Mouse (Mus musculus) testis, postnatal 14 days (tissue): ENCODE results near the gene Card19.

Source experiments
- DNase-seq: peaks from one replicate; pipeline ENCODE4 v3.0.0; 2021; ENCODE audit warnings: low spot score

Gene Card19

GRCm38 (mm10) chr13:49171729-49172128 is 44.1 kb downstream of the Card19 start:
- DNase-seq: no peak

- no peak for DNase-seq
Measured at GRCm38 (mm10) chr13:49170623-49171022, 45.2 kb downstream of the Card19 start.

- DNase-seq: peak; percentile 83
Measured at GRCm38 (mm10) chr13:49169448-49170207, 46.2 kb downstream of the Card19 start.

- no peak for DNase-seq
Measured at GRCm38 (mm10) chr13:49167081-49167480, 48.8 kb downstream of the Card19 start.

GRCm38 (mm10) chr13:49163645-49164044 is 52.2 kb downstream of the Card19 start:
- no peak for DNase-seq

GRCm38 (mm10) chr13:49162722-49163121 is 53.1 kb downstream of the Card19 start:
- no peak for DNase-seq

GRCm38 (mm10) chr13:49161236-49161635 is 54.6 kb downstream of the Card19 start:
- DNase-seq: no peak

GRCm38 (mm10) chr13:49158040-49158713 is 57.7 kb downstream of the Card19 start:
- DNase-seq: no peak

- DNase-seq: no peak
Measured at GRCm38 (mm10) chr13:49156645-49157044, 59.2 kb downstream of the Card19 start.

GRCm38 (mm10) chr13:49154621-49155020 is 61.2 kb downstream of the Card19 start:
- DNase-seq: no peak

GRCm38 (mm10) chr13:49154028-49154427 is 61.8 kb downstream of the Card19 start:
- no peak for DNase-seq
